Mouse (Mus musculus): ENCODE measurements around the gene Arl8b.

GRCm38 (mm10) chr6:108817510-108817909 lies 34.6 kb downstream of the Arl8b start:
- TF ChIP-seq SIN3A (IDR thresholded peaks at IDR 0.05; ENCODE audit: low read length), result no peak
- TF ChIP-seq CTCF (IDR thresholded peaks at IDR 0.05 in 2 of 3, conservative IDR thresholded peaks at IDR 0.05 in 1 of 3; ENCODE audit: control insufficient read depth in 1 of 3, insufficient read depth in 1 of 3, low read depth in 2 of 3, low read length in 3 of 3, poor library complexity in 1 of 3, severe bottlenecking in 1 of 3), result no peak
- TF ChIP-seq CHD1 (IDR thresholded peaks at IDR 0.05; ENCODE audit: low read depth, low read length), result no peak
- TF ChIP-seq BHLHE40 (IDR thresholded peaks at IDR 0.05; ENCODE audit: borderline replicate concordance, low read depth, low read length), result no peak
